Comparison of ENCODE assay signal across 18 mouse cellular contexts in genomic region chr8:113765121-113765520, GRCm38 (mm10).
"Had no signal": no experiment of that assay in that cellular context is flagged by ENCODE, and none has a peak within 500 bp of the region (broad histone marks: within the 10 kb centered on the region; RNA-seq: fewer than 3 reads in every experiment).

No protein-coding gene starts in this region.

- H3K9me3 ChIP-seq: liver, embryonic 13.5 days; liver, embryonic 15.5 days; midbrain, embryonic 13.5 days; stomach, embryonic 15.5 days had no signal

- H3K4me1 ChIP-seq: liver, embryonic 13.5 days; liver, embryonic 15.5 days; megakaryocyte, embryonic 14.5 days had no signal

- H3K36me3 ChIP-seq: liver, embryonic 13.5 days; liver, embryonic 15.5 days; midbrain, embryonic 13.5 days; stomach, embryonic 15.5 days had no signal

- H3K27ac ChIP-seq: liver, embryonic 13.5 days; liver, embryonic 15.5 days; macrophage; midbrain, embryonic 13.5 days; stomach, embryonic 15.5 days; stomach, postnatal 0 days had no signal

- DNase-seq: liver, embryonic 13.5 days; liver, postnatal 0 days; lung, embryonic 14.5 days; lung, postnatal 14 days; lung, postnatal 36 days; right cerebral cortex, postnatal 14 days; thymus, adult 2 months; thymus, postnatal 25 days; thymus, postnatal 4 days had no signal

- H3K4me2 ChIP-seq: liver, embryonic 11.5 days; liver, embryonic 13.5 days; liver, embryonic 15.5 days; lung, embryonic 14.5 days; midbrain, embryonic 11.5 days; midbrain, embryonic 13.5 days; stomach, embryonic 15.5 days had no signal

- ATAC-seq: liver, postnatal 0 days; midbrain, embryonic 13.5 days; midbrain, embryonic 16.5 days had no signal

- H3K27me3 ChIP-seq: liver, embryonic 13.5 days; liver, embryonic 15.5 days; megakaryocyte, embryonic 14.5 days; midbrain, embryonic 13.5 days; stomach, embryonic 15.5 days had no signal

- H3K4me3 ChIP-seq: liver, embryonic 13.5 days; liver, embryonic 15.5 days; megakaryocyte, embryonic 14.5 days; midbrain, embryonic 13.5 days; stomach, embryonic 15.5 days had no signal

- H3K9ac ChIP-seq: liver, embryonic 13.5 days; liver, embryonic 15.5 days; liver, postnatal 0 days; lung, embryonic 14.5 days; midbrain, embryonic 13.5 days; stomach, embryonic 15.5 days had no signal
